Mouse (Mus musculus): ENCODE data around the gene Rhoa. TPM values are rescaled to one million over a fixed set of nuclear protein-coding genes. Genes with fewer than 3 reads are reported as not detected.

Rhoa gene
- polyA plus RNA-seq, 1 experiment from 2014 or later = 236 TPM

Other genes starting within 250 kb of the Rhoa start
- gene Mst1, start 225.7 kb upstream of the Rhoa start, polyA plus RNA-seq (2014; fragmentation: Nextera tagmentation; extraction: Ambion mirVana) = 0.49 and 1.0 TPM in 2 replicates
- 31.6 and 35.9 TPM in 2 replicates for gene Rnf123, start 222.8 kb upstream of the Rhoa start, polyA plus RNA-seq (2014; fragmentation: Nextera tagmentation; extraction: Ambion mirVana)
- 54.3 and 62.7 TPM in 2 replicates for gene Apeh, start 211.5 kb upstream of the Rhoa start, polyA plus RNA-seq (2014; fragmentation: Nextera tagmentation; extraction: Ambion mirVana)
- 3.0 and 4.3 TPM in 2 replicates for gene Bsn, start 115.7 kb upstream of the Rhoa start, polyA plus RNA-seq (2014; fragmentation: Nextera tagmentation; extraction: Ambion mirVana)
- 62.4 and 65.9 TPM in 2 replicates for gene Dag1, start 42.2 kb upstream of the Rhoa start, polyA plus RNA-seq (2014; fragmentation: Nextera tagmentation; extraction: Ambion mirVana)
- 63.8 and 65.1 TPM in 2 replicates for gene Nicn1, start 15.7 kb upstream of the Rhoa start, polyA plus RNA-seq (2014; fragmentation: Nextera tagmentation; extraction: Ambion mirVana)
- 18.8 and 18.9 TPM in 2 replicates for gene Amt, start 9.3 kb upstream of the Rhoa start, polyA plus RNA-seq (2014; fragmentation: Nextera tagmentation; extraction: Ambion mirVana)
- gene Tcta, start within 50 bp of the Rhoa start, polyA plus RNA-seq (2014; fragmentation: Nextera tagmentation; extraction: Ambion mirVana) = 30.8 and 31.4 TPM in 2 replicates
- gene Gpx1, start 32.8 kb downstream of the Rhoa start, polyA plus RNA-seq (2014; fragmentation: Nextera tagmentation; extraction: Ambion mirVana) = 700 and 705 TPM in 2 replicates
- 141 and 145 TPM in 2 replicates for gene Usp4, start 41.7 kb downstream of the Rhoa start, polyA plus RNA-seq (2014; fragmentation: Nextera tagmentation; extraction: Ambion mirVana)
- 0.84 and 1.3 TPM in 2 replicates for gene 1700102P08Rik, start 86.7 kb downstream of the Rhoa start, polyA plus RNA-seq (2014; fragmentation: Nextera tagmentation; extraction: Ambion mirVana)
- 0.62 and 0.77 TPM in 2 replicates for gene Ccdc36, start 122.4 kb downstream of the Rhoa start, polyA plus RNA-seq (2014; fragmentation: Nextera tagmentation; extraction: Ambion mirVana)
- gene BC048562, start 130.4 kb downstream of the Rhoa start, polyA plus RNA-seq (2014; fragmentation: Nextera tagmentation; extraction: Ambion mirVana) = not detected in 2 replicates
- 50.2 and 58.2 TPM in 2 replicates for gene Ccdc71, start 154.4 kb downstream of the Rhoa start, polyA plus RNA-seq (2014; fragmentation: Nextera tagmentation; extraction: Ambion mirVana)
- gene Klhdc8b, start 155.5 kb downstream of the Rhoa start, polyA plus RNA-seq (2014; fragmentation: Nextera tagmentation; extraction: Ambion mirVana) = 25.4 and 28.9 TPM in 2 replicates
- gene Lamb2, start 173.6 kb downstream of the Rhoa start, polyA plus RNA-seq (2014; fragmentation: Nextera tagmentation; extraction: Ambion mirVana) = 17.2 and 18.1 TPM in 2 replicates
- 73.8 and 79.9 TPM in 2 replicates for gene Usp19, start 184.5 kb downstream of the Rhoa start, polyA plus RNA-seq (2014; fragmentation: Nextera tagmentation; extraction: Ambion mirVana)
- gene Qars, start 201.6 kb downstream of the Rhoa start, polyA plus RNA-seq (2014; fragmentation: Nextera tagmentation; extraction: Ambion mirVana) = 120 and 129 TPM in 2 replicates
- gene Qrich1, start 210.7 kb downstream of the Rhoa start, polyA plus RNA-seq (2014; fragmentation: Nextera tagmentation; extraction: Ambion mirVana) = 164 and 169 TPM in 2 replicates